In genomic region chr19:42461353-42461752, GRCm38 (mm10) we compare ENCODE assay signal across 19 mouse cellular contexts. TPM values are rescaled to one million over a fixed set of nuclear protein-coding genes. Genes with fewer than 3 reads are reported as not detected.
DNase-seq lines count a peak whose midpoint lies in the region; ATAC-seq lines count a peak whose summit lies in the region.
"Had no signal": no experiment of that assay in that cellular context is flagged by ENCODE, and none has a peak within 500 bp of the region (broad histone marks: within the 10 kb centered on the region; RNA-seq: fewer than 3 reads in every experiment).

No protein-coding gene starts in this region.

- ATAC-seq in embryonic facial prominence, embryonic 14.5 days (ENCODE audit: low read depth), result peak; percentile 77
- no peak for ATAC-seq in liver, embryonic 12.5 days
- ATAC-seq in intestine, embryonic 16.5 days, result no peak
- ATAC-seq: CD4-positive, CD25-positive, alpha-beta regulatory T cell, adult 4 months; lung, postnatal 0 days had no signal

- peak; percentile 33 for DNase-seq in left cerebral cortex, postnatal 4 days
- DNase-seq in left cerebral cortex, postnatal 10 days (ENCODE audit: extremely low spot score in 1 of 2, low spot score in 2 of 2), result no peak
- DNase-seq in embryonic facial prominence, embryonic 14.5 days (ENCODE audit: low spot score), result peak; percentile 68
- peak; percentile 22 for DNase-seq in retina, embryonic 14.5 days (ENCODE audit: low spot score)
- no peak for DNase-seq in T-cell, adult 2 months (ENCODE audit: low spot score)
- DNase-seq: adrenal gland, postnatal 10 days; cerebellum, adult 8-10 months; gastrocnemius, postnatal 25 days; kidney, adult 2 months; kidney, postnatal 4 days; layer of hippocampus, postnatal 36 days; thymus, adult 2 months had no signal

- no peaks in the 10 kb centered on the region for H3K9me3 ChIP-seq in embryonic facial prominence, embryonic 14.5 days (ENCODE audit: control insufficient read depth, low read length)
- H3K9me3 ChIP-seq in liver, embryonic 12.5 days (replicated peaks), result no peaks in the 10 kb centered on the region
- no peaks in the 10 kb centered on the region for H3K9me3 ChIP-seq in intestine, embryonic 16.5 days (ENCODE audit: control insufficient read depth, low read length)
- H3K9me3 ChIP-seq: heart, embryonic 13.5 days had no signal

- H3K9ac ChIP-seq in embryonic facial prominence, embryonic 14.5 days (ENCODE audit: low read depth, low read length), result no peak overlapping the region
- no peak overlapping the region for H3K9ac ChIP-seq in liver, embryonic 12.5 days
- H3K9ac ChIP-seq in intestine, embryonic 16.5 days (ENCODE audit: low read depth, low read length), result no peak overlapping the region
- H3K9ac ChIP-seq: heart, embryonic 13.5 days had no signal

- 0 out of 2 replicates have a peak overlapping the region, but pooled peaks have one; percentile 3 for H3K4me3 ChIP-seq in embryonic facial prominence, embryonic 14.5 days (ENCODE audit: low read depth, low read length)
- no peak overlapping the region for H3K4me3 ChIP-seq in liver, embryonic 12.5 days
- H3K4me3 ChIP-seq in intestine, embryonic 16.5 days (ENCODE audit: low read length), result no peak overlapping the region
- H3K4me3 ChIP-seq: heart, embryonic 13.5 days had no signal

- 18% methylated on average over 9 of the region's 9 CpGs for WGBS in embryonic facial prominence, embryonic 14.5 days
- whole genome bisulfite sequencing in liver, embryonic 12.5 days (ENCODE audit: insufficient replicate concordance), result 32% methylated on average over 9 of the region's 9 CpGs
- WGBS in intestine, embryonic 16.5 days, result 33% methylated on average over 9 of the region's 9 CpGs

- H3K27ac ChIP-seq in embryonic facial prominence, embryonic 14.5 days (replicated peaks; ENCODE audit: low read depth, low read length), result no peak overlapping the region
- no peak overlapping the region for H3K27ac ChIP-seq in liver, embryonic 12.5 days
- H3K27ac ChIP-seq in intestine, embryonic 16.5 days (ENCODE audit: low read length), result no peak overlapping the region
- H3K27ac ChIP-seq: heart, embryonic 13.5 days had no signal

- no peaks in the 10 kb centered on the region for H3K27me3 ChIP-seq in embryonic facial prominence, embryonic 14.5 days (replicated peaks; ENCODE audit: control insufficient read depth, insufficient read depth, low read length)
- 0 out of 2 replicates have a peak, but pooled peaks cover 4% of the 10 kb centered on the region for H3K27me3 ChIP-seq in liver, embryonic 12.5 days (replicated peaks)
- H3K27me3 ChIP-seq in intestine, embryonic 16.5 days (replicated peaks; ENCODE audit: control insufficient read depth, insufficient read depth, low read length), result no peaks in the 10 kb centered on the region

- H3K4me1 ChIP-seq in embryonic facial prominence, embryonic 14.5 days (ENCODE audit: control insufficient read depth, insufficient read depth, low read length), result peaks cover 14% of the 10 kb centered on the region; the same call in 1 of the 2 replicates
- H3K4me1 ChIP-seq in liver, embryonic 12.5 days, result peaks cover 17% of the 10 kb centered on the region; the same call in 1 of the 2 replicates
- no peaks in the 10 kb centered on the region for H3K4me1 ChIP-seq in intestine, embryonic 16.5 days (ENCODE audit: control insufficient read depth, insufficient read depth, low read length)

- peak overlapping the region; percentile 28 for H3K4me2 ChIP-seq in embryonic facial prominence, embryonic 14.5 days (ENCODE audit: low read depth, low read length)
- H3K4me2 ChIP-seq in liver, embryonic 12.5 days, result peak overlapping the region; percentile 21
- H3K4me2 ChIP-seq in intestine, embryonic 16.5 days (ENCODE audit: low read depth, low read length), result no peak overlapping the region
- H3K4me2 ChIP-seq: heart, embryonic 13.5 days had no signal

- intact Hi-C loops in left cerebral cortex, postnatal 4 days (cut with DNase I), result no loop called here
- intact Hi-C loops in left cerebral cortex, postnatal 10 days (cut with DNase I), result no loop called here

- no peaks in the 10 kb centered on the region for H3K36me3 ChIP-seq in embryonic facial prominence, embryonic 14.5 days (ENCODE audit: control insufficient read depth, insufficient read depth, low read length)
- H3K36me3 ChIP-seq in liver, embryonic 12.5 days, result no peaks in the 10 kb centered on the region
- H3K36me3 ChIP-seq in intestine, embryonic 16.5 days (ENCODE audit: control insufficient read depth, insufficient read depth, low read length), result no peaks in the 10 kb centered on the region
- H3K36me3 ChIP-seq: heart, embryonic 13.5 days had no signal

RNA-seq across cellular contexts. Expression of gene Crtac1, which starts 29.8 kb away (rescaled TPM):
- 10 to 100 TPM; 40.9 to 53.3 TPM for total RNA-seq in left cerebral cortex, postnatal 4 days (2021)
- 10 to 100 TPM; 69.2 to 86.4 TPM for total RNA-seq in left cerebral cortex, postnatal 10 days (2021)
- 7.6 and 8.6 TPM in 2 replicates for polyA plus RNA-seq in embryonic facial prominence, embryonic 14.5 days (2014; fragmentation: Nextera tagmentation; extraction: Ambion mirVana)
- 0.08 TPM in 1 of 2 replicates, not detected in the other for polyA plus RNA-seq in liver, embryonic 12.5 days (2016; fragmentation: Nextera tagmentation; extraction: Ambion mirVana)
- polyA plus RNA-seq in intestine, embryonic 16.5 days (2015; fragmentation: Nextera tagmentation; extraction: Ambion mirVana), result 4.8 and 5.6 TPM in 2 replicates
- total RNA-seq: MEL; monocyte, adult 5-6 weeks had no signal
- polyA plus RNA-seq: CD4-positive, CD25-positive, alpha-beta regulatory T cell, adult 4 months had no signal

RNA-seq across cellular contexts. Expression of gene R3hcc1l, which starts 57.2 kb away (rescaled TPM):
- 10 to 100 TPM; 14.5 to 16.4 TPM for total RNA-seq in left cerebral cortex, postnatal 4 days (2021)
- total RNA-seq in left cerebral cortex, postnatal 10 days (2021), result 10 to 100 TPM; 12.7 to 17.7 TPM
- 19.5 and 23.0 TPM in 2 replicates for polyA plus RNA-seq in embryonic facial prominence, embryonic 14.5 days (2014; fragmentation: Nextera tagmentation; extraction: Ambion mirVana)
- polyA plus RNA-seq in liver, embryonic 12.5 days (2016; fragmentation: Nextera tagmentation; extraction: Ambion mirVana), result 13.9 and 15.7 TPM in 2 replicates
- 18.6 and 19.9 TPM in 2 replicates for polyA plus RNA-seq in intestine, embryonic 16.5 days (2015; fragmentation: Nextera tagmentation; extraction: Ambion mirVana)

Comparison
In these comparisons a context has a peak if more than half of its experiments do, and no peak if none do; other contexts are left out.
1. DNase-seq: peak in left cerebral cortex, postnatal 4 days (single experiment), embryonic facial prominence, embryonic 14.5 days (single experiment) and retina, embryonic 14.5 days (single experiment); none in left cerebral cortex, postnatal 10 days (0 of 2) and T-cell, adult 2 months (single experiment).